Mouse (Mus musculus) spleen, adult 2 months (tissue): ENCODE measurements at regions not wholly inside any gene's neighbourhood (a gene's known extent, or its start where the extent isn't known, plus 50 kb on each side); places are given as distances from the start of the nearest gene placed in this dataset.

Source experiments
- DNase-seq, 2 experiments: peaks; one replicate each; pipeline versions ENCODE4 v3.0.0 to v3.0.0-alpha.2; 2012 to 2021; ENCODE audit warnings: low spot score in 2 of 2, low read depth in 1 of 2
- H3K27ac ChIP-seq: fragments of 200-500 bp; 2 replicates; pipeline ENCODE4 v1.5.1; 2012; ENCODE audit warnings: low read length, inconsistent platforms; ENCODE audit not compliant: insufficient read depth
- H3K27me3 ChIP-seq: fragments of 200-500 bp; 2 replicates; pipeline ENCODE4 v1.6.1; 2012; ENCODE audit warnings: mild to moderate bottlenecking, moderate library complexity, low read length, inconsistent platforms; ENCODE audit not compliant: control insufficient read depth, insufficient read depth
- H3K36me3 ChIP-seq: fragments of 200-500 bp; 2 replicates; pipeline ENCODE4 v1.6.1; 2012; ENCODE audit warnings: mild to moderate bottlenecking, low read length, inconsistent platforms; ENCODE audit not compliant: control insufficient read depth, insufficient read depth
- H3K4me1 ChIP-seq: fragments of 200-500 bp; 2 replicates; pipeline ENCODE4 v1.6.1; 2011; ENCODE audit warnings: inconsistent platforms; ENCODE audit not compliant: control insufficient read depth, insufficient read depth, insufficient read length
- H3K4me3 ChIP-seq: fragments of 200-500 bp; 2 replicates; pipeline ENCODE4 v1.5.1; 2011; ENCODE audit warnings: mild to moderate bottlenecking, inconsistent platforms; ENCODE audit not compliant: insufficient read depth, insufficient read length; ENCODE audit errors: extremely low read depth
- CTCF ChIP-seq: fragments of 200-500 bp; IDR thresholded peaks from 2 replicates; pipeline ENCODE4 v1.5.1; 2011; ENCODE audit warnings: mild to moderate bottlenecking, inconsistent platforms; ENCODE audit not compliant: insufficient read depth, insufficient read length, insufficient replicate concordance; ENCODE audit errors: extremely low read depth
- POLR2A ChIP-seq: fragments of 200-500 bp; IDR thresholded peaks from 2 replicates; pipeline ENCODE4 v1.6.1; 2011; ENCODE audit warnings: low read depth, low read length, inconsistent platforms
- WGBS: fragments of 180-500 bp; shearing (Covaris S2); methylation state at CpG from one replicate; pipeline ENCODE4 v1.1.7; 2018; 5-methylcytosine and 5-hydroxymethylcytosine counted together

DNA sequence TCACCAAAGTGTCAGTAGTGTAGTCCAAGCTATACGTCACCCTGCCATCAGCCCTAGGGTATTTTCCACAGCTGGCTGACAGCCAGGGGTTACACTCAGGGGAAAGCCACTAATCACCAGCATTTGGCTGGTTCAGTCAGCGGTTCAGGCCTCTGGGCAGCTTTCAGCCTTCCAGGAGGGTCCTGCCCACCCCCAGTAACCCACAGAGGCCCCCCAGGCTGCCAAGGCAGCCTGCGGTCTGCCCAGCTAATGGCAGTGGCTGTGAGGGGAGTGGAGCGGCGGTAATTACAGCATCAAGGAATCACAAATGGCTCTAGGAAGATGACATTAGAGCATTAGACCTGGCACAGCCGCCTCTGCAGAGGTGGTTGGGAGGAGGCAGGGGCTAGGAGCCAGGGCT is 379.7 kb downstream of the H2al1j start:
- DNase-seq: no peak
- WGBS: 86% methylated on average over 6 of the region's 6 CpGs
- H3K4me3 ChIP-seq: no peak overlapping the region
- H3K27ac ChIP-seq: no peak overlapping the region
- H3K4me1 ChIP-seq: no peaks in the 10 kb centered on the region
- TF ChIP-seq CTCF (no peak), POLR2A (no peak)
- H3K27me3 ChIP-seq: no peaks in the 10 kb centered on the region
- H3K36me3 ChIP-seq: no peaks in the 10 kb centered on the region

DNA sequence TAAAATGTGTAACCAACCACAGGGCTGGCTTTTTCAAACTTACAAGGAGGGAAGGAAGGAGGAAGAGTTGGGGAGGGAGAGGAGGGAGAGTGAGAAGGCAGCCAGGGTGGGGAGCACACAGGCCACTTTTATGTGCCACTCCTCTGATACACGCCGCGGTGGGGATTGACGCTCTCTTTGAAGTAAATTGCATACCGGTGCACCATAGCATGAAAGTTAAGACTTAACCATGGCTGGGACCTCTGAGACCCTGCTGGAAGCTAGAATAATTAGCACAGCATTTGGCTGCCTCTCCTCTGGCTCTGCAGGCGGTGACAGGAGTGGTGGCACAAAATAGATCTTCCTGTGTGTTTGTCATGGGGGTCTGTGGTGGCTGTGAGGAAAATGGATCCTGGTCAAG is 380.7 kb downstream of the H2al1j start:
- Histone ChIP-seq H3K27me3 (no peaks in the 10 kb centered on the region), H3K4me1 (no peaks in the 10 kb centered on the region), H3K27ac (no peak overlapping the region), H3K36me3 (no peaks in the 10 kb centered on the region), H3K4me3 (no peak overlapping the region)
- no peak for DNase-seq
- TF ChIP-seq POLR2A (no peak), CTCF (no peak)
- WGBS: 66% methylated on average over 6 of the region's 6 CpGs

DNA sequence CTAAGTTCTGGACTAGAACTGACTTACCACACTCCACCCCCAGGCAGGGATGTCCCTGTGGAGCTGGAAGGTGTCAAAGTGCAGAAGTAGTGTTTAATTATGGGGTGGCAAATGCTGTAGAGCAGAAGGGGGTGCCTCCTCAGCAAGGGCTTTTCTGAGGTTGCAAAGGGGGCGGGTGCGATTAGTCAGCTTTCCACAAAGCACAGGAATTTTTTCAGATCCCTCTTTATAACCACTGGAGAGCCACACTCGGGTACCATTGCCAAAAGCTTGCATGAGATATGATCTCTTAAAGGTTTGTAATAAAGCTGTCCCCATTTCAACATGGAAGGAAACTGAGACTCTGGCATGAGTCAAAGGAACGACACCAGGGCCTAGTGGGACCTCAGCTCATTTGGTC is 381.7 kb downstream of the H2al1j start:
- Histone ChIP-seq H3K27ac (no peak overlapping the region), H3K27me3 (no peaks in the 10 kb centered on the region), H3K36me3 (no peaks in the 10 kb centered on the region), H3K4me3 (no peak overlapping the region), H3K4me1 (no peaks in the 10 kb centered on the region)
- no peak for DNase-seq
- TF ChIP-seq CTCF: no peak
- TF ChIP-seq POLR2A: no peak
- 85% methylated on average over 4 of the region's 4 CpGs for WGBS

DNA sequence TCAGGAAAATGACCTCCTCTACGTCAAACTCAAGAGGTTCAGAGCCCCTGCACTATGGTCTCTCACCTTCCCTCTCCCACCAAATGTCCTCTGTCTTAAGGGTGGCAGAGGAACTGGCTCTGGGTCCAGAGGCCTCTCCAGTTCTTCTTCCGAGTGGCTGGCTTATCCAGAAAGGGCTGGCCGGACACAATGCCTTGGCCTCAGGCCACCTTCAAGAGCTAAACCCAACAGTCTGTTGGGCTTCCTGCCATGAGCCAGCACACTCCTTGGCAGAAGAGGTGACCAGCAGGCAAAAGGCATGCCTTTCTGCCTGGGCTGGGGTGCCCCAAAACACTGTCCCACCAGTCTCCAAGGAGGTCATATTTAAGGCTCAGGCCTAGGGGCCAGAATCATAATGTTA is 385.8 kb downstream of the H2al1j start:
- DNase-seq: no peak
- no peaks in the 10 kb centered on the region; the same call in 1 of the 2 replicates for H3K4me1 ChIP-seq
- TF ChIP-seq CTCF (no peak), POLR2A (no peak)
- H3K27ac ChIP-seq: no peak overlapping the region
- no peak overlapping the region for H3K4me3 ChIP-seq
- H3K27me3 ChIP-seq: no peaks in the 10 kb centered on the region
- no peaks in the 10 kb centered on the region for H3K36me3 ChIP-seq
- 91% methylated on average over 3 of the region's 3 CpGs for WGBS

DNA sequence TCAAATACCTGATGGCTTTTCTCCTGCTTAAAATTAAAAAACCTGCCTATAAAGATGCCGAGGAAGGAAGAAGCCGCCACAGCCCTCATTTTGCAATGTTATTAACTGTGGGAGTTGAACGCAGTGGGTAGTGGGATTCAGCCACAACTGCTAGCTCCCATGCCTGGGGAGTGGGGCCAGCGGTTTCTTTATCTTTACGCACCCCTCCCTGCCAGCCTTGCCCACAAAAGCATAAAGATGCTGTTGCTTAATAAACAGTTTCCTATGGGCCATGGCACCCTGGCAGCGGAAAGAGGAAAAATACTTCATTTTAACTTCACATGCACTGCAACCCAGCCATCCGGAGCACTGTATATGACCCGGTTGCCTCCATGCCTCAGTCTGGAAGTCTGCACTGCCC is 389.2 kb downstream of the H2al1j start:
- no peak for TF ChIP-seq POLR2A
- no peak for TF ChIP-seq CTCF

DNA sequence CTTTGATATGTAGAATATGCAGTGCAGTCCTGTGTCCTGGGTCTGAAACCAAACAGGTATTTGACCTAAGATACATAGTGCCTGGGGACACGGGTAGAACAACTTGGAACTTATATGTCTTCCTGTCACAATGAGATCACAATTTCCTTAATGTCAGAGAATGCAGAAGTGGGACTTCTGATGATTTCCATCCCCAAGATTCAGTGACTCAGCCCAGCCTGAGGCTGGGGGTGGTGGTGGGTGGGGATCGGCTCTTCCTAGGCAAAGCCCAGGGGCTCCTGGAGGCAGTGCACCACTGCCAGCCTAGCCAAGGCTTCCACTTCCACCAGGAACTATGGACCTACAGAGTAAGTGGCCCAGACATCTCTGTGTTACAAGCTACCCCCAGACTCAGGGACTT is 391.2 kb downstream of the H2al1j start:
- TF ChIP-seq CTCF (no peak), POLR2A (no peak)
- WGBS: 43% methylated on average over 2 of the region's 2 CpGs
- no peak overlapping the region for H3K4me3 ChIP-seq

More for the DNA sequence above, 389.2 kb downstream of the H2al1j start:
- WGBS: 68% methylated on average over 8 of the region's 8 CpGs
- no peaks in the 10 kb centered on the region for H3K36me3 ChIP-seq
- DNase-seq: no peak
- H3K4me3 ChIP-seq: no peak overlapping the region
- H3K4me1 ChIP-seq: no peaks in the 10 kb centered on the region; the same call in 1 of the 2 replicates
- no peaks in the 10 kb centered on the region for H3K27me3 ChIP-seq
- no peak overlapping the region for H3K27ac ChIP-seq

DNA sequence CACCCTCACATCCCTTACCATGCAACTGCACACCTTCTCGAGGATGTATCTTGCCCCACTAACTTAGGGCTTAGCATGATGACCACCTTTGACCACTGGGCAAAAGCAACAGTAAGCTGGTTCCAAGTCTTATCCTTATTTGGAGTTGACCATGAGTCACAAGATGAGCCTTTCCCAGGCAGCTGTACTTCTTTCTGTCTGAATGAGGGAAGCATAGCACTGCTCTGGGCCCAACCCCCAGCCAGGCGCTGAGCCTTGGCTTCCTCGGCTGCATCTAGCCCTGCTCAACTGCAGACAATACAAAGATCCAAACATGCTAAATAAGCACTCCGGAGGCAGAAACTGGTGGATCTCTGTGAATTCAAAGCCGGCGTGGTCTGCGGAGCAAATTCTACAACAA is 392.9 kb downstream of the H2al1j start:
- Histone ChIP-seq H3K4me3 (no peak overlapping the region), H3K27me3 (no peaks in the 10 kb centered on the region), H3K36me3 (no peaks in the 10 kb centered on the region), H3K4me1 (no peaks in the 10 kb centered on the region; the same call in 1 of the 2 replicates), H3K27ac (no peak overlapping the region)
- TF ChIP-seq POLR2A: no peak
- no peak for TF ChIP-seq CTCF
- no peak for DNase-seq
- 90% methylated on average over 7 of the region's 7 CpGs for WGBS

More for the DNA sequence above, 391.2 kb downstream of the H2al1j start:
- no peak for DNase-seq
- no peaks in the 10 kb centered on the region for H3K36me3 ChIP-seq
- H3K4me1 ChIP-seq: no peaks in the 10 kb centered on the region; the same call in 1 of the 2 replicates
- no peak overlapping the region for H3K27ac ChIP-seq
- no peaks in the 10 kb centered on the region for H3K27me3 ChIP-seq
